Mouse (Mus musculus) lung, adult 18-20 months (tissue): ENCODE measurements around the gene Bcar3.
A peak's percentile ranks its signal among the peaks of the same experiment; 100 is the strongest.

Experiments
- DNase-seq, 2 experiments: peaks; one replicate each; pipeline ENCODE4 v3.0.0; 2022; ENCODE audit warnings: mixed read lengths in 2 of 2

The Bcar3 gene

GRCm38 (mm10) chr3:122292300-122293222, 1.4 kb upstream of the Bcar3 start:
- DNase-seq = peak; percentile 93 to 94

- peak; percentile 87 to 89 for DNase-seq
These were observed 548 bp upstream of the Bcar3 start for GRCm38 (mm10) chr3:122293223-122293953.

GRCm38 (mm10) chr3:122295511-122295910, 1.6 kb downstream of the Bcar3 start:
- peak; percentile 39 to 61 for DNase-seq

GRCm38 (mm10) chr3:122296979-122297378, 3.0 kb downstream of the Bcar3 start:
- peak; percentile 24 to 26 for DNase-seq

- DNase-seq = peak in 1 of 2 experiments; percentile 11
These were observed 7.3 kb downstream of the Bcar3 start for GRCm38 (mm10) chr3:122300983-122301919.

GRCm38 (mm10) chr3:122304560-122304959, 10.6 kb downstream of the Bcar3 start:
- no peak for DNase-seq

GRCm38 (mm10) chr3:122307894-122308671, 14.1 kb downstream of the Bcar3 start:
- DNase-seq = no peak

GRCm38 (mm10) chr3:122308981-122309380, 15.0 kb downstream of the Bcar3 start:
- no peak for DNase-seq

GRCm38 (mm10) chr3:122312078-122312477, 18.1 kb downstream of the Bcar3 start:
- peak; percentile 82 for DNase-seq

GRCm38 (mm10) chr3:122312936-122313629, 19.1 kb downstream of the Bcar3 start:
- no peak for DNase-seq

- DNase-seq = no peak
These were observed 20.0 kb downstream of the Bcar3 start for GRCm38 (mm10) chr3:122313936-122314335.

GRCm38 (mm10) chr3:122316621-122317020, 22.7 kb downstream of the Bcar3 start:
- DNase-seq = peak; percentile 22 to 35

- DNase-seq = no peak
These were observed 23.4 kb downstream of the Bcar3 start for GRCm38 (mm10) chr3:122317339-122317738.

GRCm38 (mm10) chr3:122322226-122322625, 28.3 kb downstream of the Bcar3 start:
- no peak for DNase-seq

- peak; percentile 40 to 52 for DNase-seq
These were observed 29.9 kb downstream of the Bcar3 start for GRCm38 (mm10) chr3:122323841-122324240.

- peak in 1 of 2 experiments; percentile 29 for DNase-seq
These were observed 30.6 kb downstream of the Bcar3 start for GRCm38 (mm10) chr3:122324528-122324927.

GRCm38 (mm10) chr3:122330484-122330883, 36.5 kb downstream of the Bcar3 start:
- peak; percentile 32 to 56 for DNase-seq

- DNase-seq = no peak
These were observed 39.6 kb downstream of the Bcar3 start for GRCm38 (mm10) chr3:122333493-122333892.

GRCm38 (mm10) chr3:122333902-122334301, 40.0 kb downstream of the Bcar3 start:
- DNase-seq = peak; percentile 35 to 49

- DNase-seq = no peak
These were observed 40.4 kb downstream of the Bcar3 start for GRCm38 (mm10) chr3:122334375-122334774.

GRCm38 (mm10) chr3:122336030-122336429, 42.1 kb downstream of the Bcar3 start:
- DNase-seq = no peak
